Mouse (Mus musculus): ENCODE results near the gene Gmeb1. TPM values are rescaled to one million over a fixed set of nuclear protein-coding genes. Genes with fewer than 3 reads are reported as not detected.

The Gmeb1 gene
- polyA plus RNA-seq, 1 experiment from 2014 or later = 8.9 TPM

DNA sequence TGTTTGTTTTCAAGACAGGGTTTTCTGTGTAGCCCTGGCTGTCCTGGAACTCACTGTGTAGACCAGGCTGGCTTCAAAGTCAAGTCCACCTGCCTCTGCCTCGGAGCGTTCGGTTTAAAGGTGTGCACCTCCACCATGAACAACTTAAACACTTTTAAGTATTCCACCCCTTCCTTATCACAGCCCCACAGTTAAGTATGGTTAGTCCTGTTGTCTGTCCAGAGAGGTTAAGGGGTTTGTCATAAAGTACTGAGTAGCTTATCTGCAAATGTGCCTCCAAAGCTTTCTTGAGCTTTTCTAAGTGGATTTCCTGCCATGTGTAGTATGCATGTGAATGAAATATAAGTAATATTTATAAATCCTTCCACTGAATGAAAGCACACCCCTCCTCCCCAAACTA lies 14.5 kb upstream of the Gmeb1 start:
- Histone ChIP-seq H3K9me3 (ENCODE audit: control insufficient read depth) (no peaks in the 10 kb centered on the region), H3K4me3 (ENCODE audit: low read depth, low read length) (no peak overlapping the region), H3K27ac (ENCODE audit: low read depth, low read length) (no peak overlapping the region), H3K4me2 (replicated peaks; ENCODE audit: low read depth) (peak overlapping the region; percentile 84; the same call in 1 of the 2 replicates), H3K4me1 (replicated peaks; ENCODE audit: control insufficient read depth, insufficient read depth, low read length) (0 out of 2 replicates have a peak, but pooled peaks cover 4% of the 10 kb centered on the region), H3K9ac (ENCODE audit: low read depth, low read length) (no peak overlapping the region), H3K27me3 (replicated peaks; ENCODE audit: control insufficient read depth, insufficient read depth, low read length) (no peaks in the 10 kb centered on the region), H3K36me3 (ENCODE audit: control insufficient read depth, insufficient read depth) (no peaks in the 10 kb centered on the region)
- 89% methylated on average over 3 of the region's 3 CpGs for WGBS
- no peak for ATAC-seq
- no peak for TF ChIP-seq CTCF (IDR thresholded peaks at IDR 0.05; ENCODE audit: low read depth)

- no peaks in the 10 kb centered on the region for H3K27me3 ChIP-seq (replicated peaks; ENCODE audit: control insufficient read depth, insufficient read depth, low read length)
- ATAC-seq = peak; percentile 88
Measured at GRCm38 (mm10) chr4:132274156-132274862, 12.9 kb upstream of the Gmeb1 start, which contains the start of gene Taf12. Taf12 (plus strand) TSS chr4:132274375.

DNA sequence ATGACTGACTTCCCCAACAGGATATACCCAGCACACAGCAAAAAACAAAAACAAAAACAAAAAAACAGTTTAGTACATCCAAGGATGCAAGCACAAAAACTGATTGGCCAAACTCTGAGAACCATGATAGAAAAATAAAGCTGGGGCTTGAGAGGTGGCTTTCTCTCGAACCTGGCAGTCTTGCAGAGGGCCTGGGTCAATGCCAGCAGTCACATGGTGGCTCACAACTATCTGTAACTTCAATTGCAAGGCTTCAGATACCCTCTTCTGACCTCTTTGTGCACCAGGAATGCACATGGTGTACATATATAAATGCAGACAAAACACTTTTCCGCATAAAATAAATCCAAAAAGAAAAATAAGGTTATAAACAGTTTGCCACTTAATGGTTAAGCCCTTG lies 11.8 kb upstream of the Gmeb1 start:
- H3K4me2 ChIP-seq (replicated peaks; ENCODE audit: low read depth) = peak overlapping the region; percentile 84
- no peaks in the 10 kb centered on the region for H3K36me3 ChIP-seq (ENCODE audit: control insufficient read depth, insufficient read depth)
- TF ChIP-seq CTCF (IDR thresholded peaks at IDR 0.05; ENCODE audit: low read depth) = no peak
- H3K9me3 ChIP-seq (ENCODE audit: control insufficient read depth) = no peaks in the 10 kb centered on the region
- no peak overlapping the region for H3K9ac ChIP-seq (ENCODE audit: low read depth, low read length)
- H3K4me1 ChIP-seq (replicated peaks; ENCODE audit: control insufficient read depth, insufficient read depth, low read length) = 0 out of 2 replicates have a peak, but pooled peaks cover 4% of the 10 kb centered on the region
- H3K27me3 ChIP-seq (replicated peaks; ENCODE audit: control insufficient read depth, insufficient read depth, low read length) = no peaks in the 10 kb centered on the region
- no peak overlapping the region for H3K27ac ChIP-seq (ENCODE audit: low read depth, low read length)
- no peak for ATAC-seq
- H3K4me3 ChIP-seq (ENCODE audit: low read depth, low read length) = no peak overlapping the region
- WGBS = 51% methylated on average over 2 of the region's 2 CpGs

More at GRCm38 (mm10) chr4:132274156-132274862, 12.9 kb upstream of the Gmeb1 start, which contains the start of gene Taf12:
- under 1% methylated on average over 48 of the region's 48 CpGs for WGBS
- no peaks in the 10 kb centered on the region for H3K36me3 ChIP-seq (ENCODE audit: control insufficient read depth, insufficient read depth)
- H3K4me3 ChIP-seq (ENCODE audit: low read depth, low read length) = peak within 1 kb of the TSS; percentile 69
- H3K4me1 ChIP-seq (replicated peaks; ENCODE audit: control insufficient read depth, insufficient read depth, low read length) = 0 out of 2 replicates have a peak, but pooled peaks cover 4% of the 10 kb centered on the region
- H3K27ac ChIP-seq (ENCODE audit: low read depth, low read length) = peak within 1 kb of the TSS; percentile 91
- no peak for TF ChIP-seq CTCF (IDR thresholded peaks at IDR 0.05; ENCODE audit: low read depth)
- H3K9ac ChIP-seq (ENCODE audit: low read depth, low read length) = peak within 1 kb of the TSS; percentile 77
- no peaks in the 10 kb centered on the region for H3K9me3 ChIP-seq (ENCODE audit: control insufficient read depth)
- H3K4me2 ChIP-seq (replicated peaks; ENCODE audit: low read depth) = peak within 1 kb of the TSS; percentile 84

DNA sequence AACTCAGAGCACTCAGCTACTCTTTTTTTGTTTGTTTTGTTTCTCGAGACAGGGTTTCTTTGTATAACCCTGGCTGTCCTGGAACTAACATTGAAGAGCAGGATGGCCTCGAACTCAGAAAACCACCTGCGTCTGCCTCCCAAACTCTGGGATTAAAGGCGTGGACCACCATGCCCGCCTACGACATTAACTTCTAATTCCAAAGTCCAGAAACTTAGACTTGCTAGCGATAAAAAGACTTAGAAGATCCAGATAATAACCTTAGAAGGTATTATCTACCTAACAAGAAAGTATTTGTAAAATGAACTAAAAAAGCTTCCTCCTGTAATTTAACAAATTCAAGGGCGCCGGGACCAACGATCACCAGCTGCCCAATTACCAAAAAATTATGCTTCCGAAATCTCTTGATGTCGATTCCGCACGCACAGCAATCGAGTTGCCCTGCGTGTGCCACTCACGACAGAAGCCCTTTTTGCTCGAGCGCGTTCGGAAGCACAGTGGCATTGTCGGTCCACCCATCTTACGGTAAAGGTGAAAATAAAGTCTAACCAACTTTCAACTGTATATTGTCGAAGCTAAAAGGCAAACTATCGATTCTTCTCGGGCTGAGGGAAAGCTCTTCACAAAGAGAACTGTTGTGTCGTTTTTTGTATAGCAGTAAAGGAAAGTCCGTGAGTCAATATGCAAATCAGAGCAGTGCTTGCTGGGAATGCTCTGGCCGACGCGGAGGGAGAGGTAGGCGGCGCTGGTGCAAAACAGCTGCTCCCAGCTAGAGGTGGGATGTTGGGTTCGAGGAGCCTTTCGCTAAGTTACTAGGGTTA lies 8.5 kb upstream of the Gmeb1 start:
- Histone ChIP-seq H3K4me2 (replicated peaks; ENCODE audit: low read depth) (peak overlapping the region; percentile 61), H3K27me3 (replicated peaks; ENCODE audit: control insufficient read depth, insufficient read depth, low read length) (no peaks in the 10 kb centered on the region), H3K9ac (ENCODE audit: low read depth, low read length) (peak overlapping the region; percentile 61), H3K4me3 (ENCODE audit: low read depth, low read length) (peak overlapping the region; percentile 30), H3K4me1 (replicated peaks; ENCODE audit: control insufficient read depth, insufficient read depth, low read length) (no peaks in the 10 kb centered on the region), H3K9me3 (ENCODE audit: control insufficient read depth) (no peaks in the 10 kb centered on the region), H3K36me3 (ENCODE audit: control insufficient read depth, insufficient read depth) (no peaks in the 10 kb centered on the region), H3K27ac (ENCODE audit: low read depth, low read length) (peak overlapping the region; percentile 97)
- ATAC-seq = peak; percentile 79
- under 1% methylated on average over 35 of the region's 35 CpGs for WGBS
- peak; percentile 81 for TF ChIP-seq CTCF (IDR thresholded peaks at IDR 0.05; ENCODE audit: low read depth)

- H3K4me3 ChIP-seq (ENCODE audit: low read depth, low read length) = no peak overlapping the region
- H3K4me2 ChIP-seq (replicated peaks; ENCODE audit: low read depth) = peak overlapping the region; percentile 61; the same call in 1 of the 2 replicates
- TF ChIP-seq CTCF (IDR thresholded peaks at IDR 0.05; ENCODE audit: low read depth) = peak; percentile 67
- 8% methylated on average over 6 of the region's 6 CpGs for WGBS
- H3K36me3 ChIP-seq (ENCODE audit: control insufficient read depth, insufficient read depth) = no peaks in the 10 kb centered on the region
- H3K27ac ChIP-seq (ENCODE audit: low read depth, low read length) = peak overlapping the region; percentile 97
- no peak for ATAC-seq
- no peaks in the 10 kb centered on the region for H3K27me3 ChIP-seq (replicated peaks; ENCODE audit: control insufficient read depth, insufficient read depth, low read length)
- H3K9me3 ChIP-seq (ENCODE audit: control insufficient read depth) = no peaks in the 10 kb centered on the region
- no peaks in the 10 kb centered on the region for H3K4me1 ChIP-seq (replicated peaks; ENCODE audit: control insufficient read depth, insufficient read depth, low read length)
- H3K9ac ChIP-seq (ENCODE audit: low read depth, low read length) = no peak overlapping the region
Measured at GRCm38 (mm10) chr4:132268871-132269739, 7.7 kb upstream of the Gmeb1 start.
